Mouse (Mus musculus): Measurements from ENCODE around the gene Mapk8ip1. TPM values are rescaled to one million over a fixed set of nuclear protein-coding genes. Genes with fewer than 3 reads are reported as not detected.

Mapk8ip1 gene
- polyA plus RNA-seq, 1 experiment = 0.25 TPM

DNA sequence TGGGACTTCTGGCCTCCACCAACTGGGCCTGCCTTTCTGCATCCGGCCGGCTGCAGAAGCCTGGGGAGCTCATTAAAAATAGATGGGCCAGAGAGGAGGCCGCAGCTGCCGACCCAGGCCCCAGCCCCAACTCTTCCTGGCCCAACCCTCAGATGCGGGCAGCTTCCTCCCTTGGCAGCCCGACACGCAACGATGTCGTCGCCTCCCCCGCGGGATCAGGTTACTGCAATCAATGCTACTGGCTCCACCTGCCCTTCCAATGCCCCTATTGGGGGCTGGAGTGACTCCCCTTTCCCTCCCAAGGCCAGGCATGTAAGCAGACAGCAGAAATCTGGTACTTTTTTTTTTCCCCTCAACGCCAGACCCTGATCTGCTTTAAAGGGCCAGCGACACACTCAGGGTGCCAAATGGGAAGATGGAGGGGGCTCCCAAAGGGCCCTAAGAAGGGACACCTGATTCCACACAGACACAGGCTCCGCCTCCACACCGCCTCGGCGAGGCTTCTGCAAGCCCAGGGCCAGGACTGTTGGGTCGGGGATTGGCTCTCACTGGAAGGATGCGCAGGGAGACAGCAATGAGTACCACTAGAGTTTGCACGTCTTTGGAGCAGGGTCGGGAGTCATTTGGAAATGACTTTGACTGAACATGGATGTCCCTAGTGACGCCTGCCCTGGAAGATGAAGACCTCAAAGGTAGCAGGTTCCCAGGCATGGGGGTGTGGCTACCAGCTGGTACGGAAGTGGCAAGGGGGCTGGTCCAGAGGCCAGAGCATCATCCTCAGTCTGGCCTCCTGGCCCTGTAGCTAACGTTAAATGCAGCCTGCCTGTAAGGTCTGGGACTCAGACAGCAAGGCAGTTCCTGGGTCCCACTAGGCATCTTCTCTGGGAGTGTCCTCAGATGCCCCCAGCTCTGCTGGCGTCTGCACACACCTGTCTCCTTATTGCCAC, 8.5 kb downstream of the Mapk8ip1 start:
- Histone ChIP-seq H3K4me1 (ENCODE audit: control insufficient read depth, insufficient read depth, low read length) (no peaks in the 10 kb centered on the region), H3K27ac (ENCODE audit: insufficient read depth, low read depth, low read length) (no peak overlapping the region), H3K4me3 (ENCODE audit: insufficient read depth, low read length) (no peak overlapping the region)
- TF ChIP-seq POLR2A (IDR thresholded peaks at IDR 0.05; ENCODE audit: borderline replicate concordance, low read depth, low read length) = no peak
- no peak for TF ChIP-seq CTCF (IDR thresholded peaks at IDR 0.05; ENCODE audit: low read depth, low read length)

- no peak overlapping the region for H3K27ac ChIP-seq (ENCODE audit: insufficient read depth, low read depth, low read length)
- no peak overlapping the region for H3K4me3 ChIP-seq (ENCODE audit: insufficient read depth, low read length)
- TF ChIP-seq CTCF (IDR thresholded peaks at IDR 0.05; ENCODE audit: low read depth, low read length) (no peak), POLR2A (IDR thresholded peaks at IDR 0.05; ENCODE audit: borderline replicate concordance, low read depth, low read length) (no peak)
- no peaks in the 10 kb centered on the region for H3K4me1 ChIP-seq (ENCODE audit: control insufficient read depth, insufficient read depth, low read length)
Observed at GRCm38 (mm10) chr2:92391703-92392317, 9.3 kb downstream of the Mapk8ip1 start.

DNA sequence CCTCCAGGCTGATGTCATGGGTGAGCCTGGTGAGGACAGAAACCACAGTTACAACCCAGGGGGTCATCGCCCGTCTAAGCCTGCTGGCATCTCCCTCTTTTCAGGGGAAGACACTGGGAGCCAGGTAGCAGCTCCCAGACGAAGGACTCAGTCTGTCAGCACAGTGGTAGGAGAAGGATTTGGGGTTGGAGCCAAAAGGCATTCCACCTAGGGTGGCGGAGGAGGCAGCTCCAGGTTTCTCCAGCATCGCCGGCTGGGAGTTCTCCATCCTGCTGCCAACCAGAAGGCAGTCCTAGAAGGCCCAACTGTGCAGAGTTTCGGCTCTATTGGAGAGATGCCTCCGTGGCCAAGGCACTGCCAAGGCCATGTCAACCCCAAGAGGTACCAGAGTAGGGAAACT, 9.9 kb downstream of the Mapk8ip1 start:
- Histone ChIP-seq H3K4me1 (ENCODE audit: control insufficient read depth, insufficient read depth, low read length) (no peaks in the 10 kb centered on the region), H3K27ac (ENCODE audit: insufficient read depth, low read depth, low read length) (no peak overlapping the region), H3K4me3 (ENCODE audit: insufficient read depth, low read length) (no peak overlapping the region)
- no peak for TF ChIP-seq POLR2A (IDR thresholded peaks at IDR 0.05; ENCODE audit: borderline replicate concordance, low read depth, low read length)
- TF ChIP-seq CTCF (IDR thresholded peaks at IDR 0.05; ENCODE audit: low read depth, low read length) = no peak

- H3K4me3 ChIP-seq (ENCODE audit: insufficient read depth, low read length) = no peak overlapping the region
- H3K27ac ChIP-seq (ENCODE audit: insufficient read depth, low read depth, low read length) = no peak overlapping the region
- no peaks in the 10 kb centered on the region for H3K4me1 ChIP-seq (ENCODE audit: control insufficient read depth, insufficient read depth, low read length)
- TF ChIP-seq CTCF (IDR thresholded peaks at IDR 0.05; ENCODE audit: low read depth, low read length) = no peak
- no peak for TF ChIP-seq POLR2A (IDR thresholded peaks at IDR 0.05; ENCODE audit: borderline replicate concordance, low read depth, low read length)
Observed at GRCm38 (mm10) chr2:92390206-92390930, 10.7 kb downstream of the Mapk8ip1 start.

- TF ChIP-seq POLR2A (IDR thresholded peaks at IDR 0.05; ENCODE audit: borderline replicate concordance, low read depth, low read length) (no peak), CTCF (IDR thresholded peaks at IDR 0.05; ENCODE audit: low read depth, low read length) (no peak)
- no peak overlapping the region for H3K27ac ChIP-seq (ENCODE audit: insufficient read depth, low read depth, low read length)
- H3K4me3 ChIP-seq (ENCODE audit: insufficient read depth, low read length) = no peak overlapping the region
- H3K4me1 ChIP-seq (ENCODE audit: control insufficient read depth, insufficient read depth, low read length) = no peaks in the 10 kb centered on the region
Observed at GRCm38 (mm10) chr2:92389645-92390044, 11.4 kb downstream of the Mapk8ip1 start.

DNA sequence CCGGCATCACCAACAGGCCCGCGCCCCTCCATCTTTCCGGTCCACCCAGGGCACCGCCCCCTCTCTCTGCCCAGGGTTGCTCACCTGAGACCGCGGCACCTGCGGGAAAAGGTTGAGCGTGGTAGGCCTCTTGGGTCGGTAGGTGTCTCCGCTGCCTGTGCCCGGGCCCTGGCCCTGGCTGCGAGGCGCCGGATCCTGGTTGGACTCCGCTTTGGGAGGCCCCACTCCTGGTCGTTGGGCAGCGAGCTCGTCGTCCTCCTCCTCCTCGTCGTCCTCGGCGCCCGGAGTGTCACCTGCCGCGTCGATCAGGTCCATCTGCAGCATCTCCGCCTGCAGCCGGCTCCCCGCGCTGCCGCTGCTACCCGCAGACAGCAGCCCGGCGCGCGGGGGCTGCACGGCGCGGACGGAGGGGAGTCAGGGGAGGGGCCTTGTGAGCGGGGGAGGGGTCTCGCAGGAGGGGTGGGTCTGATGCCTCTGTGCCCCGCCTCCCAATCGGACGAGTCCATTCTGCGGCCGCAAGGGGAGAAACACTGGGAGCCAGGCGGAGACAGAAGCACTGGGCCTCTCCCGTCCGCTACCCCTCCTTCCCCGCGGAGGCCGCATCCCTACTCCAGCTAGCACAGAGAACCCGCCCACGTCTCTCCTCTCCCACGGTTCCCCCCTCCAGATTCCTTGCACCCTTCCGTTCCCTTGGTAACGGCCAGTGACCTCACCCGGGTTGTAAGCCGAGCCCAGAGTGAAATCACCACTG, 12.0 kb downstream of the Mapk8ip1 start:
- TF ChIP-seq POLR2A (IDR thresholded peaks at IDR 0.05; ENCODE audit: borderline replicate concordance, low read depth, low read length) (no peak), CTCF (IDR thresholded peaks at IDR 0.05; ENCODE audit: low read depth, low read length) (no peak)
- Histone ChIP-seq H3K4me3 (ENCODE audit: insufficient read depth, low read length) (peak overlapping the region; percentile 38; the same call in 1 of the 2 replicates), H3K27ac (ENCODE audit: insufficient read depth, low read depth, low read length) (no peak overlapping the region)

GRCm38 (mm10) chr2:92388081-92388517, 13.0 kb downstream of the Mapk8ip1 start:
- Histone ChIP-seq H3K27ac (ENCODE audit: insufficient read depth, low read depth, low read length) (no peak overlapping the region), H3K4me1 (ENCODE audit: control insufficient read depth, insufficient read depth, low read length) (no peaks in the 10 kb centered on the region), H3K4me3 (ENCODE audit: insufficient read depth, low read length) (no peak overlapping the region)
- TF ChIP-seq POLR2A (IDR thresholded peaks at IDR 0.05; ENCODE audit: borderline replicate concordance, low read depth, low read length) (no peak), CTCF (IDR thresholded peaks at IDR 0.05; ENCODE audit: low read depth, low read length) (no peak)

More for the DNA sequence above, 12.0 kb downstream of the Mapk8ip1 start:
- no peaks in the 10 kb centered on the region for H3K4me1 ChIP-seq (ENCODE audit: control insufficient read depth, insufficient read depth, low read length)

DNA sequence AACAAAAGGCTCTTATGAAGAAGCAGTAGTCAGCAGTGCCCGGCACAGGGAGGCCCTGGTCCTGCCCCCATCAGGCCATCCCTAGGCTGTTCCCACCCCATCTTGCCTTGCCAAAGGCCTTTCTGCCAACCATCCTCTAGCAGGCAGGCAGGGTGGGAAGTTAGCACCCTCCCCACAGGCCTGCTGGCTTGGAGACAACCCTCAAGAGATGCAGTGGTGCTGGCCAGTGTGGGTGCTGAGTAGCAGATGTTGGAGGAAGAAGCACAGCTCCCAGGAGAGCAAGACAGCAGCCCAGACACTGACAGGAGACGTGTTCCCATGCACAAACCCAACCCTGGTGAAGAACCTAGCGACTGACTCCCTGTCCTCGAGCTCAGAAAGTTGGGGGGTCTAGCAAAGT, 13.4 kb downstream of the Mapk8ip1 start:
- Histone ChIP-seq H3K27ac (ENCODE audit: insufficient read depth, low read depth, low read length) (no peak overlapping the region), H3K4me1 (ENCODE audit: control insufficient read depth, insufficient read depth, low read length) (no peaks in the 10 kb centered on the region), H3K4me3 (ENCODE audit: insufficient read depth, low read length) (no peak overlapping the region)
- no peak for TF ChIP-seq CTCF (IDR thresholded peaks at IDR 0.05; ENCODE audit: low read depth, low read length)
- no peak for TF ChIP-seq POLR2A (IDR thresholded peaks at IDR 0.05; ENCODE audit: borderline replicate concordance, low read depth, low read length)
